Mouse (Mus musculus) hindbrain, embryonic 16.5 days (tissue): ENCODE measurements around the gene Ppp4r1. TPM values are rescaled to one million over a fixed set of nuclear protein-coding genes. Genes with fewer than 3 reads are reported as not detected.

ENCODE experiments used
- ATAC-seq: fragments of 200-750 bp; cut with Nextera tagmentation; 2 replicates; pipeline ENCODE4 v1.8.0; 2017; ENCODE audit warnings: moderate TSS enrichment, moderate library complexity
- H3K27ac ChIP-seq: fragments of 300-500 bp; sonication (generic); 2 replicates; pipeline ENCODE4 v1.5.1; 2014; ENCODE audit warnings: low read depth, mild to moderate bottlenecking, control low read depth, low read length, moderate library complexity
- H3K27me3 ChIP-seq: fragments of 300-500 bp; sonication (generic); replicated peaks from 2 replicates; pipeline ENCODE4 v1.6.1; 2014; ENCODE audit warnings: low read length; ENCODE audit not compliant: control insufficient read depth, insufficient read depth
- H3K36me3 ChIP-seq: fragments of 300-500 bp; sonication (generic); 2 replicates; pipeline ENCODE4 v1.6.1; 2014; ENCODE audit warnings: mild to moderate bottlenecking, low read length, moderate library complexity, mixed read lengths; ENCODE audit not compliant: control insufficient read depth, insufficient read depth
- H3K4me1 ChIP-seq: fragments of 300-500 bp; sonication (generic); 2 replicates; pipeline ENCODE4 v1.6.1; 2014; ENCODE audit warnings: low read depth, low read length; ENCODE audit not compliant: control insufficient read depth, insufficient read depth
- H3K4me2 ChIP-seq: fragments of 300-500 bp; sonication (generic); 2 replicates; pipeline ENCODE4 v1.6.1; 2014; ENCODE audit warnings: mild to moderate bottlenecking, low read length, control low read depth, moderate library complexity
- H3K4me3 ChIP-seq: fragments of 300-500 bp; sonication (generic); 2 replicates; pipeline ENCODE4 v1.5.1; 2014; ENCODE audit warnings: mild to moderate bottlenecking, low read length, control low read depth, moderate library complexity
- H3K9ac ChIP-seq: fragments of 300-500 bp; sonication (generic); 2 replicates; pipeline ENCODE4 v1.6.1; 2014; ENCODE audit warnings: low read depth, mild to moderate bottlenecking, control low read depth, low read length, moderate library complexity
- H3K9me3 ChIP-seq: fragments of 300-500 bp; sonication (generic); 2 replicates; pipeline ENCODE4 v1.6.1; 2014; ENCODE audit warnings: mild to moderate bottlenecking, low read length, moderate library complexity; ENCODE audit not compliant: control insufficient read depth
- WGBS: fragments of 180-500 bp; shearing (Covaris S2); extraction: QIAGEN DNeasy Blood & Tissue Kit; methylation state at CpG from one replicate; pipeline ENCODE4 v1.1.7; 2014; 5-methylcytosine and 5-hydroxymethylcytosine counted together
- polyA plus RNA-seq: library from polyadenylated mRNA; unstranded; fragments of >200 nt; fragmentation: Nextera tagmentation; extraction: Ambion mirVana; gene quantifications from 2 replicates; pipeline ENCODE4 v1.2.1, GENCODE M21; 2015

Gene Ppp4r1
- polyA plus RNA-seq, 1 experiment from 2014 or later: 37.1 TPM

GRCm38 (mm10) chr17:65743664-65744330, 38.6 kb upstream of the Ppp4r1 start:
- ATAC-seq: no peak
- H3K36me3 ChIP-seq: no peaks in the 10 kb centered on the region
- 66% methylated on average over 11 of the region's 11 CpGs for WGBS
- no peaks in the 10 kb centered on the region for H3K27me3 ChIP-seq
- H3K4me3 ChIP-seq: no peak overlapping the region
- H3K27ac ChIP-seq: no peak overlapping the region
- H3K9ac ChIP-seq: no peak overlapping the region
- no peak overlapping the region for H3K4me2 ChIP-seq
- H3K4me1 ChIP-seq: peaks cover 11% of the 10 kb centered on the region
- H3K9me3 ChIP-seq: no peaks in the 10 kb centered on the region

- H3K4me3 ChIP-seq: no peak overlapping the region
- no peak overlapping the region for H3K9ac ChIP-seq
- H3K9me3 ChIP-seq: no peaks in the 10 kb centered on the region
- no peaks in the 10 kb centered on the region for H3K36me3 ChIP-seq
- ATAC-seq: peak; percentile 34; the same call in 1 of the 2 replicates
- peaks cover 11% of the 10 kb centered on the region for H3K4me1 ChIP-seq
- no peak overlapping the region for H3K4me2 ChIP-seq
- 48% methylated on average over 6 of the region's 6 CpGs for WGBS
- no peak overlapping the region for H3K27ac ChIP-seq
- no peaks in the 10 kb centered on the region for H3K27me3 ChIP-seq
Observed at GRCm38 (mm10) chr17:65746314-65746713, 36.1 kb upstream of the Ppp4r1 start.

- Histone ChIP-seq H3K36me3 (peaks cover 2% of the 10 kb centered on the region; the same call in 1 of the 2 replicates), H3K4me2 (no peak overlapping the region), H3K27ac (no peak overlapping the region), H3K27me3 (no peaks in the 10 kb centered on the region), H3K9me3 (no peaks in the 10 kb centered on the region; the same call in 1 of the 2 replicates), H3K4me3 (no peak overlapping the region), H3K4me1 (no peaks in the 10 kb centered on the region), H3K9ac (no peak overlapping the region)
- ATAC-seq: no peak
- 82% methylated on average over 6 of the region's 6 CpGs for WGBS
Observed at GRCm38 (mm10) chr17:65748997-65749396, 33.4 kb upstream of the Ppp4r1 start.

GRCm38 (mm10) chr17:65749803-65750202, 32.6 kb upstream of the Ppp4r1 start:
- Histone ChIP-seq H3K4me3 (no peak overlapping the region), H3K9ac (no peak overlapping the region), H3K4me2 (no peak overlapping the region), H3K36me3 (peaks cover 4% of the 10 kb centered on the region; the same call in 1 of the 2 replicates), H3K27ac (no peak overlapping the region), H3K4me1 (no peaks in the 10 kb centered on the region), H3K27me3 (no peaks in the 10 kb centered on the region), H3K9me3 (no peaks in the 10 kb centered on the region; the same call in 1 of the 2 replicates)
- ATAC-seq: no peak
- WGBS: 97% methylated on average over 7 of the region's 7 CpGs

- no peaks in the 10 kb centered on the region for H3K4me1 ChIP-seq
- no peak overlapping the region for H3K4me3 ChIP-seq
- H3K9me3 ChIP-seq: no peaks in the 10 kb centered on the region; the same call in 1 of the 2 replicates
- H3K36me3 ChIP-seq: peaks cover 4% of the 10 kb centered on the region; the same call in 1 of the 2 replicates
- H3K9ac ChIP-seq: no peak overlapping the region
- no peak overlapping the region for H3K27ac ChIP-seq
- H3K27me3 ChIP-seq: no peaks in the 10 kb centered on the region
- no peak overlapping the region for H3K4me2 ChIP-seq
- ATAC-seq: no peak
Observed at GRCm38 (mm10) chr17:65750301-65750700, 32.1 kb upstream of the Ppp4r1 start.

- H3K36me3 ChIP-seq: peaks cover 4% of the 10 kb centered on the region; the same call in 1 of the 2 replicates
- no peaks in the 10 kb centered on the region for H3K4me1 ChIP-seq
- no peaks in the 10 kb centered on the region; the same call in 1 of the 2 replicates for H3K9me3 ChIP-seq
- no peak for ATAC-seq
- no peak overlapping the region for H3K4me2 ChIP-seq
- H3K9ac ChIP-seq: no peak overlapping the region
- no peaks in the 10 kb centered on the region for H3K27me3 ChIP-seq
- 97% methylated on average over 6 of the region's 6 CpGs for WGBS
- H3K4me3 ChIP-seq: no peak overlapping the region
- H3K27ac ChIP-seq: no peak overlapping the region
Observed at GRCm38 (mm10) chr17:65753130-65753529, 29.2 kb upstream of the Ppp4r1 start.

- H3K9me3 ChIP-seq: peaks cover 2% of the 10 kb centered on the region; the same call in 1 of the 2 replicates
- no peak overlapping the region for H3K4me3 ChIP-seq
- H3K27me3 ChIP-seq: no peaks in the 10 kb centered on the region
- ATAC-seq: no peak
- H3K36me3 ChIP-seq: peaks cover 4% of the 10 kb centered on the region; the same call in 1 of the 2 replicates
- no peak overlapping the region for H3K4me2 ChIP-seq
- WGBS: 90% methylated on average over 3 of the region's 3 CpGs
- H3K9ac ChIP-seq: no peak overlapping the region
- H3K27ac ChIP-seq: no peak overlapping the region
- H3K4me1 ChIP-seq: no peaks in the 10 kb centered on the region
Observed at GRCm38 (mm10) chr17:65755857-65756256, 26.5 kb upstream of the Ppp4r1 start.

GRCm38 (mm10) chr17:65757150-65757549, 25.2 kb upstream of the Ppp4r1 start:
- peaks cover 4% of the 10 kb centered on the region; the same call in 1 of the 2 replicates for H3K36me3 ChIP-seq
- peaks cover 2% of the 10 kb centered on the region; the same call in 1 of the 2 replicates for H3K9me3 ChIP-seq
- H3K4me1 ChIP-seq: no peaks in the 10 kb centered on the region
- H3K4me2 ChIP-seq: no peak overlapping the region
- H3K4me3 ChIP-seq: no peak overlapping the region
- H3K9ac ChIP-seq: no peak overlapping the region
- peak; percentile 50; the same call in 1 of the 2 replicates for ATAC-seq
- no peaks in the 10 kb centered on the region for H3K27me3 ChIP-seq
- H3K27ac ChIP-seq: no peak overlapping the region
- WGBS: 43% methylated on average over 6 of the region's 6 CpGs

GRCm38 (mm10) chr17:65763221-65763620, 19.2 kb upstream of the Ppp4r1 start:
- Histone ChIP-seq H3K27me3 (no peaks in the 10 kb centered on the region), H3K9ac (no peak overlapping the region), H3K9me3 (0 out of 2 replicates have a peak, but pooled peaks cover 2% of the 10 kb centered on the region), H3K36me3 (no peaks in the 10 kb centered on the region), H3K4me2 (no peak overlapping the region), H3K4me3 (no peak overlapping the region), H3K27ac (no peak overlapping the region), H3K4me1 (peaks cover 2% of the 10 kb centered on the region)
- WGBS: 96% methylated on average over 14 of the region's 14 CpGs
- ATAC-seq: no peak
